Mouse (Mus musculus) forebrain, embryonic 11.5 days (tissue): ENCODE results near the gene Sorbs1. TPM values are rescaled to one million over a fixed set of nuclear protein-coding genes. Genes with fewer than 3 reads are reported as not detected.

ENCODE experiments used
- ATAC-seq: fragments of 200-750 bp; cut with Nextera tagmentation; replicated peaks from 2 replicates; pipeline ENCODE4 v1.8.0; 2017; ENCODE audit warnings: moderate TSS enrichment; ENCODE audit not compliant: low FRiP score
- DNase-seq: peaks from one replicate; pipeline ENCODE4 v3.0.0-alpha.2; 2017; ENCODE audit warnings: low spot score
- H3K27ac ChIP-seq: fragments of 300-500 bp; sonication (generic); 2 replicates; pipeline ENCODE4 v1.5.1; 2014; ENCODE audit warnings: low read depth, low read length
- H3K27me3 ChIP-seq: fragments of 300-500 bp; sonication (generic); 2 replicates; pipeline ENCODE4 v1.6.1; 2014; ENCODE audit warnings: mild to moderate bottlenecking, low read length, mixed read lengths; ENCODE audit not compliant: control insufficient read depth, insufficient read depth
- H3K36me3 ChIP-seq: fragments of 300-500 bp; sonication (generic); 2 replicates; pipeline ENCODE4 v1.6.1; 2014; ENCODE audit warnings: mild to moderate bottlenecking, low read length, moderate library complexity, mixed read lengths; ENCODE audit not compliant: control insufficient read depth, insufficient read depth
- H3K4me1 ChIP-seq: fragments of 300-500 bp; sonication (generic); replicated peaks from 2 replicates; pipeline ENCODE4 v1.6.1; 2014; ENCODE audit warnings: low read length, mixed read lengths; ENCODE audit not compliant: control insufficient read depth, insufficient read depth
- H3K4me2 ChIP-seq: fragments of 300-500 bp; sonication (generic); 2 replicates; pipeline ENCODE4 v1.6.1; 2014; ENCODE audit warnings: low read depth, mild to moderate bottlenecking, low read length, moderate library complexity, mixed read lengths; ENCODE audit not compliant: severe bottlenecking
- H3K4me3 ChIP-seq: fragments of 300-500 bp; sonication (generic); 2 replicates; pipeline ENCODE4 v1.5.1; 2014; ENCODE audit warnings: low read depth, low read length
- H3K9ac ChIP-seq: fragments of 300-500 bp; sonication (generic); 2 replicates; pipeline ENCODE4 v1.6.1; 2014; ENCODE audit warnings: low read length
- H3K9me3 ChIP-seq: fragments of 300-500 bp; sonication (generic); 2 replicates; pipeline ENCODE4 v1.6.1; 2016; ENCODE audit warnings: low read length, mixed read lengths; ENCODE audit not compliant: control insufficient read depth
- WGBS: fragments of 180-500 bp; shearing (Covaris S2); extraction: QIAGEN DNeasy Blood & Tissue Kit; methylation state at CpG from one replicate; pipeline ENCODE4 v1.1.7; 2014; 5-methylcytosine and 5-hydroxymethylcytosine counted together
- polyA plus RNA-seq: library from polyadenylated mRNA; unstranded; fragments of >200 nt; fragmentation: Nextera tagmentation; extraction: Ambion mirVana; gene quantifications from 2 replicates; pipeline ENCODE4 v1.2.1, GENCODE M21; 2014

The Sorbs1 gene
- polyA plus RNA-seq, 1 experiment from 2014 or later, result 66.0 TPM

- Histone ChIP-seq H3K9me3 (no peaks in the 10 kb centered on the region), H3K27ac (no peak overlapping the region), H3K9ac (no peak overlapping the region), H3K4me3 (no peak overlapping the region), H3K4me1 (0 out of 2 replicates have a peak, but pooled peaks cover 1% of the 10 kb centered on the region), H3K4me2 (no peak overlapping the region), H3K36me3 (no peaks in the 10 kb centered on the region), H3K27me3 (no peaks in the 10 kb centered on the region)
- no peak for ATAC-seq
- DNase-seq, result no peak
- 85% methylated on average over 11 of the region's 11 CpGs for WGBS
These were observed 26.0 kb downstream of the Sorbs1 start for GRCm38 (mm10) chr19:40487561-40487960.

DNA sequence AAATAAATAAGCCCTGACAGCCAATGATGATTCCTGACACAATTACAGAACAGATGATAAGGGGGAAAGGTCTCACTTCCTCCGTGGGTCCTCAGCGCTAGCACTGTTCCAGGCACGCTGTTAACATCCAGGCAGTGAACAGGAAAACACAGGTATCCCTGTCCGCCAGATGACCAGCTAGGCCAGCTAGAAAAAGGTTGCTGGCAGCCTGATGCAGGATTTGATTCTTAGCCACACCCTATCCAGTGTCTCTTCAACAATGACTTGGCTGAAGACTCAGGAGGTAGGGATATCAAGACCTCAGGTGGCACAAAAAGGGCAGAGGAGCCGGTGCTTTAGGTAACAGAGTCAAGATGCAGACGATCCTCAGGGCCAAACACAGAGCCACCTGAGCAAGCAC, 32.5 kb downstream of the Sorbs1 start:
- no peak overlapping the region; the same call in 1 of the 2 replicates for H3K27ac ChIP-seq
- H3K4me3 ChIP-seq, result no peak overlapping the region
- H3K9me3 ChIP-seq, result no peaks in the 10 kb centered on the region
- WGBS, result 90% methylated on average over 6 of the region's 6 CpGs
- no peaks in the 10 kb centered on the region for H3K27me3 ChIP-seq
- no peak overlapping the region for H3K4me2 ChIP-seq
- no peak for ATAC-seq
- H3K36me3 ChIP-seq, result no peaks in the 10 kb centered on the region
- H3K4me1 ChIP-seq, result no peaks in the 10 kb centered on the region
- no peak overlapping the region for H3K9ac ChIP-seq
- no peak for DNase-seq

DNA sequence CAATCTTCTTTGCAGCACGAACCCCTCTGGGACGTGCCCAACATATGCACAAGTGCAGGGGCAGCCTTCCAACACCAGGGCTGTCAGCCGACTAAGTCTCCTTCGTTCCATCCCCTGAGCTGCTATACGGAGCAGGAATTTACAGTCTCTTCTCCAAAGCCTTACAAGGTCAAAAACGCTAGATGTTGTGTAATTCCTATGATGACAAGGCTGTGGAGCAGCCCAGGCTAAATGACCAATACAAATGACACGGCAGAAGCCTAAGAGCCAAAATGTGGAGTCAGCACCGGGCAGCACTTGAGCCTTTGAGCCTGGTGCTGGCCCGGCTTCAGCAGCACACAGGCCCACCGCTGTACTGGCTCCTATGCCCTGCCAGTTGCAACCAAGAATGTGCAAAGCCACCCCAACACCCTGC, 35.4 kb downstream of the Sorbs1 start:
- ATAC-seq, result no peak
- H3K4me3 ChIP-seq, result no peak overlapping the region
- H3K4me2 ChIP-seq, result no peak overlapping the region
- no peaks in the 10 kb centered on the region for H3K4me1 ChIP-seq
- H3K27me3 ChIP-seq, result no peaks in the 10 kb centered on the region
- no peak overlapping the region for H3K27ac ChIP-seq
- H3K9ac ChIP-seq, result no peak overlapping the region
- H3K36me3 ChIP-seq, result no peaks in the 10 kb centered on the region
- no peaks in the 10 kb centered on the region for H3K9me3 ChIP-seq
- no peak for DNase-seq
- WGBS, result 90% methylated on average over 10 of the region's 10 CpGs

DNA sequence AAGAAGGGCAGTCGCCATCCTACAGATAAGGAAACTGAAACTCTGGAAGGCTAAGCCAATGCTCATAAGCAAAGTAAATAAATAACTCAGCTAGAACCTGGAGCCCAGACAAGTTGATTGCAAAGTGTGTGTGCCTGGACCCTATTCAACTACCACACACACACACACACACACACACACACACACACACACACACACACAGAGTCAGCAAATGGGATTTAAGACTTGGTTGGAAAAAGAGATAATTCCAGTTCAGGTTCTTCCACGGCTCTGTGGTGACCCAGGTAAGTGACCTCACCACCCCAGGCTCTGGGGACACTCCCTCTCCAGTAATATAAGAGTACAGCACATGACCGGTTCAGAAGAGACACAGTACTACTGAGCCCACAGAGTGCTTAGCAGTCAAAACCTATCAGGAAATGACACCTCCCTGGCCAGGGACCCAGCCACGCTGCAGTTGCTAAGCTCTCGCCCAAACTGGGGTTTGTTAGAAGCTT, 36.1 kb downstream of the Sorbs1 start:
- 87% methylated on average over 5 of the region's 5 CpGs for WGBS
- no peak overlapping the region for H3K4me3 ChIP-seq

DNA sequence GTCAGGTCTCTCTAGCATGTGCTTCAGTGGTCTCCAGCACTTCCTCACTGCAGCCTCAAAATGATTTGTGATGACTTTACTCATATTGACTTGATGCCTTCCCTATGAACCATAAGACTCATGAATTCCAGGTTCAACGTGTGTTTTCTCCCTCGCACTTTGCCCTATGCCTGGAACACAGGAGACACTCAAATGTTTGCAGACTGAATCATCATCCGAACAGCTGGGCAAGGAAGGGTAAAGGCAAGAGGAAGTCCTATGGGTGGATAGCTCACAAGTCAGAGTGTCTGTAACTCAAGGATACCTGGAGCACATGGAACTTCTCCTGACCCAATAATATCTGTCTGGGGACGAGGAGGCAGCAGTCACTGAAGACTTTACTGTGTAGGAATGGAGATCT, 37.1 kb downstream of the Sorbs1 start:
- H3K4me3 ChIP-seq, result no peak overlapping the region
- no peak for ATAC-seq

More for the DNA sequence above, 36.1 kb downstream of the Sorbs1 start:
- Histone ChIP-seq H3K36me3 (no peaks in the 10 kb centered on the region), H3K27me3 (no peaks in the 10 kb centered on the region), H3K4me1 (no peaks in the 10 kb centered on the region), H3K27ac (no peak overlapping the region), H3K9me3 (no peaks in the 10 kb centered on the region), H3K4me2 (no peak overlapping the region), H3K9ac (no peak overlapping the region)
- no peak for ATAC-seq
- no peak for DNase-seq

GRCm38 (mm10) chr19:40471526-40472245, 41.9 kb downstream of the Sorbs1 start:
- DNase-seq, result no peak
- Histone ChIP-seq H3K4me2 (no peak overlapping the region), H3K36me3 (no peaks in the 10 kb centered on the region), H3K27me3 (no peaks in the 10 kb centered on the region), H3K4me3 (no peak overlapping the region), H3K4me1 (no peaks in the 10 kb centered on the region), H3K27ac (no peak overlapping the region), H3K9me3 (no peaks in the 10 kb centered on the region), H3K9ac (no peak overlapping the region)
- no peak for ATAC-seq
- WGBS, result 85% methylated on average over 10 of the region's 10 CpGs

More for the DNA sequence above, 37.1 kb downstream of the Sorbs1 start:
- no peak overlapping the region for H3K4me2 ChIP-seq
- no peaks in the 10 kb centered on the region for H3K4me1 ChIP-seq
- H3K9me3 ChIP-seq, result no peaks in the 10 kb centered on the region
- H3K9ac ChIP-seq, result no peak overlapping the region
- H3K27ac ChIP-seq, result no peak overlapping the region
- no peaks in the 10 kb centered on the region for H3K27me3 ChIP-seq
- H3K36me3 ChIP-seq, result no peaks in the 10 kb centered on the region
- no peak for DNase-seq
- 88% methylated on average over 4 of the region's 4 CpGs for WGBS

- Histone ChIP-seq H3K4me1 (no peaks in the 10 kb centered on the region), H3K4me2 (no peak overlapping the region), H3K36me3 (no peaks in the 10 kb centered on the region), H3K9ac (no peak overlapping the region), H3K9me3 (no peaks in the 10 kb centered on the region), H3K27me3 (no peaks in the 10 kb centered on the region), H3K27ac (no peak overlapping the region), H3K4me3 (no peak overlapping the region)
- ATAC-seq, result no peak
- DNase-seq, result no peak
- 94% methylated on average over 5 of the region's 5 CpGs for WGBS
These were observed 43.8 kb downstream of the Sorbs1 start for GRCm38 (mm10) chr19:40469792-40470191.

GRCm38 (mm10) chr19:40468308-40468707, 45.3 kb downstream of the Sorbs1 start:
- no peak overlapping the region for H3K9ac ChIP-seq
- ATAC-seq (no peak), DNase-seq (no peak)
- no peaks in the 10 kb centered on the region for H3K9me3 ChIP-seq
- H3K36me3 ChIP-seq, result no peaks in the 10 kb centered on the region
- no peak overlapping the region for H3K27ac ChIP-seq
- H3K27me3 ChIP-seq, result no peaks in the 10 kb centered on the region
- H3K4me3 ChIP-seq, result no peak overlapping the region
- 85% methylated on average over 3 of the region's 3 CpGs for WGBS
- H3K4me1 ChIP-seq, result no peaks in the 10 kb centered on the region
- no peak overlapping the region for H3K4me2 ChIP-seq

DNA sequence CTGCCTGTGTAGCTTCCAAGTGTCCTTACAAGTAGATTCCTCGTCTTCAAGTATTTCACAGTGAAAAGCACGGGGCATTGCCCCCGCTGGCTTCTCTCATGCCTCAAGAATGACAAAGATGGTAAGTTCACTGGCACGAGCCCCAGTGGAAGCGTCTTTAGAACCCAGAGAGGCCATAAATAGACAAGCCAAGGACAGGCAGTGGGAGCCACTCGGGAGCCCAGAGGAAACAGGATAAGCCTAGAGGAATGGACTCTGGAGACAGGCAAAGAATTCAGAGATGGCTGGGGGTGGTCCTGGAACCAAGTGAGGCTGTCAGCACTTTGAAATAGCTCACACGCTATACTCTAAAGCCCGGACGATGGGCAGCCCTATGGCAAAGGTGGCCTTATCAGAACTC, 45.8 kb downstream of the Sorbs1 start:
- Histone ChIP-seq H3K36me3 (no peaks in the 10 kb centered on the region), H3K27me3 (no peaks in the 10 kb centered on the region), H3K4me1 (no peaks in the 10 kb centered on the region), H3K9ac (no peak overlapping the region), H3K27ac (no peak overlapping the region), H3K4me2 (no peak overlapping the region), H3K4me3 (no peak overlapping the region), H3K9me3 (no peaks in the 10 kb centered on the region)
- 90% methylated on average over 9 of the region's 9 CpGs for WGBS
- no peak for ATAC-seq
- no peak for DNase-seq
